Mouse (Mus musculus): Measurements from ENCODE around the gene Acot3.
"Not testable (repeated sequence)": the region's sequence is repeated elsewhere in the genome, so short reads cannot be mapped to it uniquely, and the experiment has no call there.

- not testable (repeated sequence) for TF ChIP-seq CTCF (conservative IDR thresholded peaks at IDR 0.05; ENCODE audit: low read length); NANOG (IDR thresholded peaks at IDR 0.05; ENCODE audit: borderline replicate concordance, low read length)
Measured at GRCm38 (mm10) chr12:84038241-84038640, 13.7 kb upstream of the Acot3 start, which contains the start of gene Acot4.
